Mouse (Mus musculus) liver, adult 2 months (tissue): ENCODE results near the gene Ube2n.

Experiments
- CTCF ChIP-seq: fragments of 200-500 bp; IDR thresholded peaks from 2 replicates; pipeline ENCODE4 v1.5.1; 2011; ENCODE audit warnings: low read depth, low read length, control low read depth
- POLR2A ChIP-seq: fragments of 200-500 bp; IDR thresholded peaks from 2 replicates; pipeline ENCODE4 v1.6.1; 2011; ENCODE audit warnings: low read length, control low read depth; ENCODE audit not compliant: insufficient read depth; ENCODE audit errors: extremely low read depth

- TF ChIP-seq POLR2A (no peak), CTCF (peak; percentile 96)
Observed at GRCm38 (mm10) chr10:95475923-95476322, 39.0 kb upstream of the Ube2n start.
